Mouse (Mus musculus) lung, postnatal 25 days (tissue): Measurements from ENCODE around the gene Lfng.

Source experiments
- DNase-seq: peaks from one replicate; pipeline ENCODE4 v3.0.0; 2022; ENCODE audit warnings: low spot score

Lfng gene

GRCm38 (mm10) chr5:140663621-140664180, 56.6 kb downstream of the Lfng start:
- DNase-seq = peak; percentile 81
